Mouse (Mus musculus): Measurements from ENCODE around the gene Znfx1. TPM values are rescaled to one million over a fixed set of nuclear protein-coding genes. Genes with fewer than 3 reads are reported as not detected.

Gene Znfx1
- polyA plus RNA-seq, 1 experiment from 2014 or later: 9.8 TPM

DNA sequence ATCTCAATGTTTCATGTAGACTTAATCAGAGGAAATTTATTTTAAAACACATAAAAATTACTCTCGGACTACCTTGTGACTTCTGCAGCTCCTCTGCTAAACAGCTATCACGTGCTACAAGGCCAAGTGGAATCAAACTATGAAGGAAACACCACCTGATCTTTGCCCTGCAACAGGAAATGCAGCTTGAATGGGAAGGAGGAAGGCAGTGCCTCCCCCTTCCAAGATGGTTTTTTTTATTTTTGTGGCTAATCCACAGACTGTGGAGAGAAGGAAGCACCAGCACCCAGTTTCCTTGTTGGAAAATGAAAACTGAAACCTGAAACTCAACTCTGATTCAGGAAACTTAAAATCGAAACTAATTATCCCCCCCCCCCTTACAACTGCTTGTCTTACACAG lies 4.6 kb downstream of the Znfx1 start:
- DNase-seq (ENCODE audit: low spot score): peak; percentile 34
- Histone ChIP-seq H3K4me2 (replicated peaks; ENCODE audit: low read depth, low read length) (no peak overlapping the region), H3K27ac (ENCODE audit: low read length) (peak overlapping the region; percentile 32; the same call in 1 of the 2 replicates), H3K4me3 (ENCODE audit: low read depth, low read length) (no peak overlapping the region), H3K4me1 (ENCODE audit: insufficient read depth, low read depth, low read length) (peaks cover 20% of the 10 kb centered on the region), H3K9ac (replicated peaks; ENCODE audit: low read depth) (no peak overlapping the region), H3K9me3 (ENCODE audit: low read length) (no peaks in the 10 kb centered on the region), H3K36me3 (ENCODE audit: insufficient read depth, low read length) (peaks cover 20% of the 10 kb centered on the region; the same call in 1 of the 2 replicates), H3K27me3 (replicated peaks; ENCODE audit: insufficient read depth, low read length) (no peaks in the 10 kb centered on the region)
- WGBS: 35% methylated on average over 3 of the region's 3 CpGs
- no peak for ATAC-seq
- TF ChIP-seq CTCF (IDR thresholded peaks at IDR 0.05) (no peak), EP300 (IDR thresholded peaks at IDR 0.05) (no peak)

- 81% methylated on average over 5 of the region's 5 CpGs for WGBS
- TF ChIP-seq EP300 (IDR thresholded peaks at IDR 0.05): no peak
Observed at GRCm38 (mm10) chr2:167056942-167057323, 5.9 kb downstream of the Znfx1 start.

GRCm38 (mm10) chr2:167056210-167056941 lies 6.4 kb downstream of the Znfx1 start:
- TF ChIP-seq CTCF (IDR thresholded peaks at IDR 0.05) (no peak), EP300 (IDR thresholded peaks at IDR 0.05) (no peak)
- Histone ChIP-seq H3K27me3 (replicated peaks; ENCODE audit: insufficient read depth, low read length) (no peaks in the 10 kb centered on the region), H3K4me2 (replicated peaks; ENCODE audit: low read depth, low read length) (no peak overlapping the region), H3K27ac (ENCODE audit: low read length) (no peak overlapping the region), H3K4me1 (ENCODE audit: insufficient read depth, low read depth, low read length) (peaks cover 15% of the 10 kb centered on the region), H3K36me3 (ENCODE audit: insufficient read depth, low read length) (peaks cover 20% of the 10 kb centered on the region; the same call in 1 of the 2 replicates), H3K9ac (replicated peaks; ENCODE audit: low read depth) (no peak overlapping the region), H3K4me3 (ENCODE audit: low read depth, low read length) (no peak overlapping the region), H3K9me3 (ENCODE audit: low read length) (no peaks in the 10 kb centered on the region)
- WGBS: 95% methylated on average over 15 of the region's 15 CpGs
- no peak for ATAC-seq
- DNase-seq (ENCODE audit: low spot score): no peak

More at GRCm38 (mm10) chr2:167056942-167057323, 5.9 kb downstream of the Znfx1 start:
- peaks cover 20% of the 10 kb centered on the region for H3K4me1 ChIP-seq (ENCODE audit: insufficient read depth, low read depth, low read length)
- DNase-seq (ENCODE audit: low spot score) (no peak), ATAC-seq (no peak)
- no peak overlapping the region for H3K27ac ChIP-seq (ENCODE audit: low read length)
- H3K36me3 ChIP-seq (ENCODE audit: insufficient read depth, low read length): peaks cover 20% of the 10 kb centered on the region; the same call in 1 of the 2 replicates
- no peak overlapping the region for H3K9ac ChIP-seq (replicated peaks; ENCODE audit: low read depth)
- H3K4me3 ChIP-seq (ENCODE audit: low read depth, low read length): no peak overlapping the region
- no peaks in the 10 kb centered on the region for H3K9me3 ChIP-seq (ENCODE audit: low read length)
- H3K27me3 ChIP-seq (replicated peaks; ENCODE audit: insufficient read depth, low read length): no peaks in the 10 kb centered on the region
- H3K4me2 ChIP-seq (replicated peaks; ENCODE audit: low read depth, low read length): no peak overlapping the region

GRCm38 (mm10) chr2:167055386-167055785 lies 7.4 kb downstream of the Znfx1 start:
- DNase-seq (ENCODE audit: low spot score) (peak; percentile 85), ATAC-seq (peak; percentile 78)
- TF ChIP-seq EP300 (IDR thresholded peaks at IDR 0.05) (peak; percentile 68), CTCF (IDR thresholded peaks at IDR 0.05) (no peak)
- no peak overlapping the region for H3K9ac ChIP-seq (replicated peaks; ENCODE audit: low read depth)
- no peak overlapping the region for H3K4me3 ChIP-seq (ENCODE audit: low read depth, low read length)
- peaks cover 10% of the 10 kb centered on the region; the same call in 1 of the 2 replicates for H3K4me1 ChIP-seq (ENCODE audit: insufficient read depth, low read depth, low read length)
- H3K27ac ChIP-seq (ENCODE audit: low read length): peak overlapping the region; percentile 47; the same call in 1 of the 2 replicates
- H3K9me3 ChIP-seq (ENCODE audit: low read length): no peaks in the 10 kb centered on the region
- 56% methylated on average over 15 of the region's 15 CpGs for WGBS
- peaks cover 20% of the 10 kb centered on the region; the same call in 1 of the 2 replicates for H3K36me3 ChIP-seq (ENCODE audit: insufficient read depth, low read length)
- H3K4me2 ChIP-seq (replicated peaks; ENCODE audit: low read depth, low read length): no peak overlapping the region
- H3K27me3 ChIP-seq (replicated peaks; ENCODE audit: insufficient read depth, low read length): no peaks in the 10 kb centered on the region

- Histone ChIP-seq H3K4me1 (ENCODE audit: insufficient read depth, low read depth, low read length) (peaks cover 7% of the 10 kb centered on the region; the same call in 1 of the 2 replicates), H3K27me3 (replicated peaks; ENCODE audit: insufficient read depth, low read length) (no peaks in the 10 kb centered on the region), H3K4me3 (ENCODE audit: low read depth, low read length) (no peak overlapping the region), H3K27ac (ENCODE audit: low read length) (no peak overlapping the region), H3K36me3 (ENCODE audit: insufficient read depth, low read length) (peaks cover 31% of the 10 kb centered on the region), H3K9ac (replicated peaks; ENCODE audit: low read depth) (no peak overlapping the region), H3K4me2 (replicated peaks; ENCODE audit: low read depth, low read length) (no peak overlapping the region), H3K9me3 (ENCODE audit: low read length) (no peaks in the 10 kb centered on the region)
- no peak for DNase-seq (ENCODE audit: low spot score)
- TF ChIP-seq EP300 (IDR thresholded peaks at IDR 0.05) (no peak), CTCF (IDR thresholded peaks at IDR 0.05) (no peak)
- no peak for ATAC-seq
- 70% methylated on average over 9 of the region's 9 CpGs for WGBS
Observed at GRCm38 (mm10) chr2:167053127-167053844, 9.5 kb downstream of the Znfx1 start.

DNA sequence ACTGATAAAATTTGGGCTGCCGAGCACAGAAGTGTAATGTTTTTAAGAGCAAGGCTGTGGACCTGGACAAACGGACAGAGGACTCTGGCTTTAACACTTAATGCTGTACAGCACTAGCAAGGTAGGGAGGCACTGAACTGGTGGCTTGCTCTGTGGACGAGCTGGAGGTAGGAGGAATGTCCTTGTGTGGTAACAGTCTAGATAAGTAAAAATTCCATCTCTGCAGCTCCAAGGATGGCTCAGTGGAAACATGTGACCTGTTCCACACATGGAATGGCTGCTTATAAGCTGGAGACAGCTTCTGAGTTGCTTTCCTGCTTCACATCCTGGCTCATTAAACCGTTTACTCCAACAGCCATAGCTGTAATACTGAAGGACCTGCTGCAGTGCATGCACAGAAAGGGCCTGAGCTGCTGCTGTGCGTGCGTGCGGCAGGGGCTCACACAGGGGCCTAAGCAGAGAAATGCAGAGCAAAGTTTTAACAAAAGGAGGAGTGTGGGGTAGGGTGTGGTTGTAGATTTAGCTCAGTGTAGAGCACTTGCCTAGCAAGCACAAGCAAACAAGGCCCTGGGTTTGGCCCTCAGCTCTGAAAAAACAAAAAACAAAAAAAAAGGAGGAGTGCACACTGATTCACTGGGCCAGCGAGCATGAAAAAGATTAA lies 14.0 kb downstream of the Znfx1 start:
- Histone ChIP-seq H3K4me1 (ENCODE audit: insufficient read depth, low read depth, low read length) (no peaks in the 10 kb centered on the region), H3K4me3 (ENCODE audit: low read depth, low read length) (no peak overlapping the region), H3K9me3 (ENCODE audit: low read length) (no peaks in the 10 kb centered on the region), H3K36me3 (ENCODE audit: insufficient read depth, low read length) (peaks cover 42% of the 10 kb centered on the region), H3K27me3 (replicated peaks; ENCODE audit: insufficient read depth, low read length) (no peaks in the 10 kb centered on the region), H3K4me2 (replicated peaks; ENCODE audit: low read depth, low read length) (no peak overlapping the region), H3K9ac (replicated peaks; ENCODE audit: low read depth) (no peak overlapping the region), H3K27ac (ENCODE audit: low read length) (no peak overlapping the region)
- ATAC-seq (no peak), DNase-seq (ENCODE audit: low spot score) (no peak)
- 78% methylated on average over 8 of the region's 8 CpGs for WGBS
- no peak for TF ChIP-seq CTCF (IDR thresholded peaks at IDR 0.05)
- TF ChIP-seq EP300 (IDR thresholded peaks at IDR 0.05): no peak
